Mouse (Mus musculus) heart, adult 9 months (tissue): ENCODE measurements around the gene Disp2.
A peak's percentile ranks its signal among the peaks of the same experiment; 100 is the strongest.

ENCODE experiments used
- DNase-seq, 2 experiments: peaks; one replicate each; pipeline ENCODE4 v3.0.0; 2022; ENCODE audit warnings: low spot score in 2 of 2

Gene Disp2

GRCm38 (mm10) chr2:118779504-118780480, at the start of gene Disp2:
Disp2 (plus strand) TSS chr2:118779719.
- DNase-seq, result peak; percentile 90 to 91

- DNase-seq, result no peak
These were observed 49.5 kb upstream of the Disp2 start for GRCm38 (mm10) chr2:118729816-118730621.

GRCm38 (mm10) chr2:118730622-118730915, 49.0 kb upstream of the Disp2 start:
- peak in 1 of 2 experiments; percentile 63 for DNase-seq

- DNase-seq, result no peak
These were observed 47.5 kb upstream of the Disp2 start for GRCm38 (mm10) chr2:118731981-118732380.

GRCm38 (mm10) chr2:118733341-118733740, 46.2 kb upstream of the Disp2 start:
- no peak for DNase-seq

GRCm38 (mm10) chr2:118740341-118740740, 39.2 kb upstream of the Disp2 start:
- DNase-seq, result no peak

GRCm38 (mm10) chr2:118741183-118741582, 38.3 kb upstream of the Disp2 start:
- DNase-seq, result no peak

GRCm38 (mm10) chr2:118743261-118743943, 36.1 kb upstream of the Disp2 start:
- DNase-seq, result peak; percentile 62 to 64

GRCm38 (mm10) chr2:118744621-118745020, 34.9 kb upstream of the Disp2 start:
- no peak for DNase-seq

- peak; percentile 93 to 96 for DNase-seq
These were observed 34.2 kb upstream of the Disp2 start, which contains the start of gene Inafm2 for GRCm38 (mm10) chr2:118745232-118745884. Inafm2 (plus strand) TSS chr2:118745758.

GRCm38 (mm10) chr2:118745915-118746901, 33.3 kb upstream of the Disp2 start:
- peak in 1 of 2 experiments; percentile 48 for DNase-seq

- DNase-seq, result peak in 1 of 2 experiments; percentile 21
These were observed 32.1 kb upstream of the Disp2 start for GRCm38 (mm10) chr2:118747301-118747960.

- DNase-seq, result peak in 1 of 2 experiments; percentile 78
These were observed 30.1 kb upstream of the Disp2 start for GRCm38 (mm10) chr2:118749341-118749884.

- DNase-seq, result peak; percentile 76 to 81
These were observed 29.0 kb upstream of the Disp2 start for GRCm38 (mm10) chr2:118750476-118750875.

GRCm38 (mm10) chr2:118751896-118752791, 27.4 kb upstream of the Disp2 start:
- peak; percentile 54 to 55 for DNase-seq

GRCm38 (mm10) chr2:118752792-118753108, 26.8 kb upstream of the Disp2 start:
- no peak for DNase-seq

- no peak for DNase-seq
These were observed 25.4 kb upstream of the Disp2 start for GRCm38 (mm10) chr2:118754143-118754542.

- DNase-seq, result no peak
These were observed 24.1 kb upstream of the Disp2 start for GRCm38 (mm10) chr2:118755407-118755806.
